ENCODE assay signal across 24 mouse cellular contexts in the genomic region with DNA sequence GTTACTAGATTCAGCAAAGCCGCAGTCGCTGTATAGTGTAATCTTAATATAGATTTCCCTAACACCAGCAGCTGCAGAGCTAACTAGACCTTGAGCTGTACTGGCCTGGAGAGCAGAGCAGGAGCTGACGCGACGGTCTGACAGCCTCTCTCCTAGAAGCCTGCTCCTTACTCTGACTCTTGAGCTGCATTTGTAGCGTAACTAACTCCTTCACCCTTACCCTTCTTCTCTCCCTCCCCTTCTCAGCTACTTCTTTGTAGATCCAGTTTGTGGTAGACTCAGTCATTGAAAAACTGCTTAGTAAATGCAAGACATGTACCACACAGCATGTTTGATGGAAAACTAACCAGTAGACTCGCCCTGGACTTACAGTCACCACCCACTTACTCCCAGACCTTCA.
A peak's percentile ranks its signal among the peaks of the same experiment; 100 is the strongest.
DNase-seq lines count a peak whose midpoint lies in the region; ATAC-seq lines count a peak whose summit lies in the region.
"Had no signal": no experiment of that assay in that cellular context is flagged by ENCODE, and none has a peak within 500 bp of the region (broad histone marks: within the 10 kb centered on the region; RNA-seq: fewer than 3 reads in every experiment).

No protein-coding gene starts in this region.

- H3K4me3 ChIP-seq in embryonic facial prominence, embryonic 14.5 days (ENCODE audit: low read depth, low read length) = no peak overlapping the region
- no peak overlapping the region for H3K4me3 ChIP-seq in embryonic facial prominence, embryonic 10.5 days
- no peak overlapping the region for H3K4me3 ChIP-seq in heart, embryonic 14.5 days (ENCODE audit: control insufficient read depth in 1 of 2, insufficient read depth in 1 of 2, low read depth in 1 of 2, low read length in 2 of 2)
- peak overlapping the region; percentile 21 for H3K4me3 ChIP-seq in megakaryocyte, embryonic 14.5 days (replicated peaks)
- H3K4me3 ChIP-seq in limb, embryonic 15.5 days = no peak overlapping the region
- H3K4me3 ChIP-seq: embryonic facial prominence, embryonic 12.5 days; forebrain, embryonic 13.5 days; heart, embryonic 15.5 days; hindbrain, embryonic 13.5 days had no signal

- DNase-seq in embryonic facial prominence, embryonic 14.5 days (ENCODE audit: low spot score) = peak; percentile 24
- no peak for DNase-seq in embryonic facial prominence, embryonic 10.5 days (ENCODE audit: low spot score)
- no peak for DNase-seq in heart, adult 9 months (ENCODE audit: low spot score in 2 of 2)
- DNase-seq in thymus, postnatal 4 days = no peak
- DNase-seq: adrenal gland, postnatal 10 days; B cell, adult 2 months; cerebellum, adult 11 months; cerebellum, adult 8-10 months; cerebellum, postnatal 14 days; embryo, embryonic 11 days; forebrain, postnatal 0 days; gastrocnemius, postnatal 36 days; heart, adult 18-20 months had no signal

- no peak overlapping the region for H3K9ac ChIP-seq in embryonic facial prominence, embryonic 14.5 days (ENCODE audit: low read depth, low read length)
- H3K9ac ChIP-seq in heart, embryonic 14.5 days (ENCODE audit: low read length) = 0 out of 2 replicates have a peak overlapping the region, but pooled peaks have one; percentile 16
- H3K9ac ChIP-seq in limb, embryonic 15.5 days = no peak overlapping the region
- H3K9ac ChIP-seq: embryonic facial prominence, embryonic 12.5 days; forebrain, embryonic 13.5 days; forebrain, postnatal 0 days; heart, embryonic 15.5 days; hindbrain, embryonic 13.5 days had no signal

- no peak for ATAC-seq in embryonic facial prominence, embryonic 14.5 days (ENCODE audit: low read depth)
- ATAC-seq in heart, embryonic 14.5 days (ENCODE audit: insufficient number of reproducible peaks, insufficient read depth, low FRiP score, low read depth) = no peak
- ATAC-seq in megakaryocyte, adult 5-6 weeks (ENCODE audit: poor library complexity, severe bottlenecking) = no peak
- no peak for ATAC-seq in limb, embryonic 15.5 days (ENCODE audit: insufficient number of reproducible peaks, low FRiP score, low TSS enrichment, low read depth)
- ATAC-seq: CD4-positive, CD25-positive, alpha-beta regulatory T cell, adult 4 months; forebrain, embryonic 13.5 days; forebrain, postnatal 0 days; hindbrain, postnatal 0 days had no signal

- 0 out of 2 replicates have a peak overlapping the region, but pooled peaks have one; percentile 52 for H3K27ac ChIP-seq in embryonic facial prominence, embryonic 14.5 days (replicated peaks; ENCODE audit: low read depth, low read length)
- H3K27ac ChIP-seq in embryonic facial prominence, embryonic 10.5 days (replicated peaks) = no peak overlapping the region
- peak overlapping the region in 1 of 2 experiments; percentile 30; a peak in 2 of 4 replicates for H3K27ac ChIP-seq in heart, embryonic 14.5 days (replicated peaks in 1 of 2; ENCODE audit: control insufficient read depth in 1 of 2, insufficient read depth in 1 of 2, low read depth in 2 of 2, low read length in 2 of 2)
- peak overlapping the region; percentile 17; the same call in 1 of the 2 replicates for H3K27ac ChIP-seq in limb, embryonic 15.5 days
- H3K27ac ChIP-seq: embryonic facial prominence, embryonic 12.5 days; forebrain, embryonic 13.5 days; hindbrain, embryonic 13.5 days; hindbrain, postnatal 0 days had no signal

- H3K4me1 ChIP-seq in embryonic facial prominence, embryonic 14.5 days (ENCODE audit: control insufficient read depth, insufficient read depth, low read length) = peaks cover 3% of the 10 kb centered on the region; the same call in 1 of the 2 replicates
- H3K4me1 ChIP-seq in embryonic facial prominence, embryonic 10.5 days = 0 out of 2 replicates have a peak, but pooled peaks cover 2% of the 10 kb centered on the region
- H3K4me1 ChIP-seq in heart, embryonic 14.5 days (ENCODE audit: control insufficient read depth in 2 of 2, insufficient read depth in 2 of 2, low read length in 2 of 2) = peaks cover 2 to 29% of the 10 kb centered on the region in 2 experiments; a peak in 3 of 4 replicates
- H3K4me1 ChIP-seq in megakaryocyte, embryonic 14.5 days = peaks cover 70% of the 10 kb centered on the region
- 0 out of 2 replicates have a peak, but pooled peaks cover 10% of the 10 kb centered on the region for H3K4me1 ChIP-seq in limb, embryonic 15.5 days

- no peak overlapping the region for H3K4me2 ChIP-seq in embryonic facial prominence, embryonic 14.5 days (ENCODE audit: low read depth, low read length)
- no peak overlapping the region; the same call in 1 of the 2 replicates for H3K4me2 ChIP-seq in heart, embryonic 14.5 days (ENCODE audit: low read length)
- no peak overlapping the region for H3K4me2 ChIP-seq in limb, embryonic 15.5 days
- H3K4me2 ChIP-seq: embryonic facial prominence, embryonic 12.5 days; forebrain, embryonic 13.5 days; heart, embryonic 15.5 days; hindbrain, embryonic 13.5 days had no signal

- H3K36me3 ChIP-seq in embryonic facial prominence, embryonic 14.5 days (ENCODE audit: control insufficient read depth, insufficient read depth, low read length) = peaks cover 11% of the 10 kb centered on the region
- peaks cover 26% of the 10 kb centered on the region for H3K36me3 ChIP-seq in embryonic facial prominence, embryonic 10.5 days (replicated peaks)
- H3K36me3 ChIP-seq in heart, embryonic 14.5 days (ENCODE audit: control insufficient read depth, insufficient read depth, low read length) = peaks cover 14% of the 10 kb centered on the region
- peaks cover 38% of the 10 kb centered on the region for H3K36me3 ChIP-seq in megakaryocyte, embryonic 14.5 days (replicated peaks; ENCODE audit: low read length)
- H3K36me3 ChIP-seq in limb, embryonic 15.5 days = peaks cover 11% of the 10 kb centered on the region; the same call in 1 of the 2 replicates

- 86% methylated on average over 7 of the region's 7 CpGs for WGBS in embryonic facial prominence, embryonic 14.5 days
- 92% methylated on average over 7 of the region's 7 CpGs for WGBS in embryonic facial prominence, embryonic 10.5 days
- WGBS in heart, embryonic 14.5 days = 44% methylated on average over 7 of the region's 7 CpGs
- WGBS in limb, embryonic 15.5 days = 82% methylated on average over 7 of the region's 7 CpGs

- H3K27me3 ChIP-seq in embryonic facial prominence, embryonic 14.5 days (replicated peaks; ENCODE audit: control insufficient read depth, insufficient read depth, low read length) = no peaks in the 10 kb centered on the region
- no peaks in the 10 kb centered on the region for H3K27me3 ChIP-seq in embryonic facial prominence, embryonic 10.5 days (replicated peaks; ENCODE audit: low read depth, poor library complexity, severe bottlenecking)
- H3K27me3 ChIP-seq in heart, embryonic 14.5 days (ENCODE audit: control insufficient read depth, insufficient read depth, low read length) = no peaks in the 10 kb centered on the region
- H3K27me3 ChIP-seq in megakaryocyte, embryonic 14.5 days (replicated peaks) = no peaks in the 10 kb centered on the region
- H3K27me3 ChIP-seq in limb, embryonic 15.5 days = no peaks in the 10 kb centered on the region
- H3K27me3 ChIP-seq: embryonic facial prominence, embryonic 12.5 days; forebrain, embryonic 13.5 days; heart, embryonic 15.5 days; hindbrain, embryonic 13.5 days had no signal

- no peaks in the 10 kb centered on the region for H3K9me3 ChIP-seq in embryonic facial prominence, embryonic 14.5 days (ENCODE audit: control insufficient read depth, low read length)
- no peaks in the 10 kb centered on the region for H3K9me3 ChIP-seq in embryonic facial prominence, embryonic 10.5 days
- no peaks in the 10 kb centered on the region for H3K9me3 ChIP-seq in heart, embryonic 14.5 days (ENCODE audit: control insufficient read depth, low read length)
- no peaks in the 10 kb centered on the region for H3K9me3 ChIP-seq in megakaryocyte, embryonic 14.5 days
- H3K9me3 ChIP-seq in limb, embryonic 15.5 days = no peaks in the 10 kb centered on the region
- H3K9me3 ChIP-seq: embryonic facial prominence, embryonic 12.5 days; forebrain, embryonic 13.5 days; G1E; heart, embryonic 15.5 days; hindbrain, embryonic 13.5 days had no signal
